Mouse (Mus musculus) hindbrain, embryonic 11.5 days (tissue): ENCODE results near the gene Klf13. TPM values are rescaled to one million over a fixed set of nuclear protein-coding genes. Genes with fewer than 3 reads are reported as not detected.

ENCODE experiments used
- ATAC-seq: fragments of 200-750 bp; cut with Nextera tagmentation; 2 replicates; pipeline ENCODE4 v1.8.0; 2017; ENCODE audit warnings: mild to moderate bottlenecking, moderate TSS enrichment, moderate library complexity; ENCODE audit not compliant: low FRiP score
- DNase-seq: peaks from one replicate; pipeline ENCODE4 v3.0.0-alpha.2; 2015; ENCODE audit warnings: low spot score
- H3K27ac ChIP-seq: fragments of 300-500 bp; sonication (generic); 2 replicates; pipeline ENCODE4 v1.5.1; 2014; ENCODE audit warnings: mild to moderate bottlenecking, low read depth, low read length
- H3K27me3 ChIP-seq: fragments of 300-500 bp; sonication (generic); 2 replicates; pipeline ENCODE4 v1.6.1; 2014; ENCODE audit warnings: mild to moderate bottlenecking, low read length, moderate library complexity, mixed read lengths; ENCODE audit not compliant: control insufficient read depth, insufficient read depth
- H3K36me3 ChIP-seq: fragments of 300-500 bp; sonication (generic); 2 replicates; pipeline ENCODE4 v1.6.1; 2014; ENCODE audit warnings: mild to moderate bottlenecking, low read length, moderate library complexity, mixed read lengths; ENCODE audit not compliant: control insufficient read depth, insufficient read depth
- H3K4me1 ChIP-seq: fragments of 300-500 bp; sonication (generic); replicated peaks from 2 replicates; pipeline ENCODE4 v1.6.1; 2014; ENCODE audit warnings: low read length, mixed read lengths; ENCODE audit not compliant: control insufficient read depth, insufficient read depth
- H3K4me2 ChIP-seq: fragments of 300-500 bp; sonication (generic); replicated peaks from 2 replicates; pipeline ENCODE4 v1.6.1; 2014; ENCODE audit warnings: mild to moderate bottlenecking, low read depth, low read length
- H3K4me3 ChIP-seq: fragments of 300-500 bp; sonication (generic); 2 replicates; pipeline ENCODE4 v1.5.1; 2014; ENCODE audit warnings: low read depth, low read length
- H3K9ac ChIP-seq: fragments of 300-500 bp; sonication (generic); 2 replicates; pipeline ENCODE4 v1.6.1; 2014; ENCODE audit warnings: low read depth, low read length
- H3K9me3 ChIP-seq: fragments of 300-500 bp; sonication (generic); 2 replicates; pipeline ENCODE4 v1.6.1; 2016; ENCODE audit warnings: low read length; ENCODE audit not compliant: control insufficient read depth
- WGBS: fragments of 180-500 bp; shearing (Covaris S2); extraction: QIAGEN DNeasy Blood & Tissue Kit; methylation state at CpG from one replicate; pipeline ENCODE4 v1.1.7; 2014; 5-methylcytosine and 5-hydroxymethylcytosine counted together
- polyA plus RNA-seq: library from polyadenylated mRNA; unstranded; fragments of >200 nt; fragmentation: Nextera tagmentation; extraction: Ambion mirVana; gene quantifications from 2 replicates; pipeline ENCODE4 v1.2.1, GENCODE M21; 2014

Gene Klf13
- 30.4 and 35.4 TPM in 2 replicates for polyA plus RNA-seq

DNA sequence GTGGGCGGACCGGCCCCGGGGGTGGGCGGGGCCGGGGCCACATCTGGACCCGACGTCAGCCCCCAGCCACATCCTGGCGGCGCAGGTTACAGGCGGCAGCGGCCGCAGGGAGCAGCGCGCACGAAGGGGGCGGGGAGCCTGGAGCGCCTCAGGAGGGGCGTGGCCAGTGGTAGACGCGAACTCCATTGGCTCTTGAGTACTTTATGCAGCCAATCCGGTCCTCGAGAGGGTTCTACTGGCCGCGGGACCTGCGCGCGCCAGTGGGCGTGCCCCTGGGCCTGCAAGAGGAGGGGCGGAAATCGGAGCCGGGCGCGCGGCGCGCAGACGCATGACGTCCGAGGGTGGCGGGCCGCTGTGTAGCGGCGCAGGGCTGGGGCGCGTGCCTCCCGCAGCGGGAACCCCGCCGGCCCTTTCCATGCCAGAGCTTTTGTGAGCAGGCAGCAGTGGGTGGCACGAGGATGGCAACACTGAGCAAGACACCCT is at the start of gene Klf13:
Gene Klf13, minus strand, starts transcription at position 2 of the 483 bp plus-strand sequence.
- Histone ChIP-seq H3K9ac (peak within 1 kb of the TSS; percentile 97), H3K4me2 (peak within 1 kb of the TSS; percentile 89), H3K27me3 (no peaks in the 10 kb centered on the region; the same call in 1 of the 2 replicates), H3K9me3 (no peaks in the 10 kb centered on the region), H3K4me3 (peak within 1 kb of the TSS; percentile 95), H3K36me3 (no peaks in the 10 kb centered on the region), H3K27ac (peak within 1 kb of the TSS; percentile 93), H3K4me1 (peaks cover 5% of the 10 kb centered on the region)
- DNase-seq (peak; percentile 98), ATAC-seq (peak; percentile 94)
- under 1% methylated on average over 46 of the region's 50 CpGs for WGBS

DNA sequence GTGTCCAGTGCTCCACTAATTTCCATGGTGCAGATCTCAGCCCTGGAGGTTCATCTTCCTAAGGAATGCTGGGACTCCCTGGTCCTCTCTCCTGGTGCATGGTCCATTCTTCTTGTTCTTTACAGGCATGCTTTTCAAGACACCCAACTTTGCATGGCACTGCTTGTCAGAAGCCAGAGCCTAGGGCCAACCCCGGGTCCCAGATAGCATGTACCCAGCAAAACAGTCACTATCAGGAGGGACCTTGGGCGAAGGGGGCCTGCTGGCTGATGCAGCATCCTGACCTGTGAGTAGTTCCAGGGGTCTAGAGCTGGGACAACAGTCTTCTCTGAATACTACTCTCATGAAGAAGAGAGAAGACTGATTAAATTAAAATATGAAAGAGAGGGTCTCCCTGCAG is 49.7 kb upstream of the Klf13 start:
- H3K4me1 ChIP-seq: peaks cover 8% of the 10 kb centered on the region; the same call in 1 of the 2 replicates
- H3K4me3 ChIP-seq: no peak overlapping the region
- no peaks in the 10 kb centered on the region for H3K36me3 ChIP-seq
- no peak overlapping the region for H3K4me2 ChIP-seq
- H3K27me3 ChIP-seq: no peaks in the 10 kb centered on the region
- H3K9me3 ChIP-seq: no peaks in the 10 kb centered on the region
- no peak overlapping the region for H3K9ac ChIP-seq
- no peak for DNase-seq
- no peak for ATAC-seq
- H3K27ac ChIP-seq: no peak overlapping the region
- WGBS: 87% methylated on average over 2 of the region's 2 CpGs

DNA sequence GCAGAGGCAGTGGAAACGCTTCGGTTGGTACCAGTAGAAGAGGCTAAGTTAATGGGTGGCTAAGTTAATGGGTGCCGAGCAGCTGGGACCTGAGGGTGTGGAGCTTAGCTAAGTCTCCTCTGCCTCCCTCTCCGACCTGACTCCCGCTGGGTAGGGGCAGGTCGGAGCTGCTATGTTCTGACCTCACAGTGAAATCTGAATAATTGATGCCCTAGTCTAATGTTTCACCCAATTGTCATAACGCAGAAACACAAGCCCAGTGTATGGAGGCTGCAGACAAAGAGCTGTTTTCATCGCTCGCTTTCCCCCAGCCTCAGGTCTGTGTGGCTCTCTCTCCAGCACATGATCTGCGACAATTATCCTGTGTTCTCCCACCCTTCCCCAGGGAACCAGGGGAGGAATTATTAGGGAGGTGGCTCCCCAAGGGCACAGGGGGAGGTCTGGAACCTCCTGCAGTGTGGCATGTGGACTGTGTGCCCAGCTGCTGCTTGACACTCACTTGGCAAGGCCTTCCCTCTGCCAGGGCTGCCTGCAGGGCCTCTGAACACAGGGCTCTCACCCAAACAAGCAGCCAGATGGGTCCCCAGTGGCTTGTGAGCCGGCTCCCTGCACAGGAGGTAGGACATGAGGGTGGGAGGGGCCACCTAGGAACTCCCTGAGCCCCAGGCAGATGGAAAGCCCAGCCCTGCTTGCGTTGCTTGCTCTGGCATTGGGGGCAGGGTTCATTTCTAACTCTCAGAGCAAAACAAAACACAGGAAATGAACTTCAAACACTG is 47.9 kb upstream of the Klf13 start:
- Histone ChIP-seq H3K9ac (peak overlapping the region; percentile 42; the same call in 1 of the 2 replicates), H3K27me3 (no peaks in the 10 kb centered on the region), H3K27ac (peak overlapping the region; percentile 58), H3K36me3 (no peaks in the 10 kb centered on the region), H3K4me1 (peaks cover 8% of the 10 kb centered on the region; the same call in 1 of the 2 replicates), H3K4me2 (no peak overlapping the region), H3K4me3 (no peak overlapping the region), H3K9me3 (no peaks in the 10 kb centered on the region)
- DNase-seq (peak; percentile 44), ATAC-seq (peak; percentile 81)
- WGBS: 24% methylated on average over 12 of the region's 12 CpGs

DNA sequence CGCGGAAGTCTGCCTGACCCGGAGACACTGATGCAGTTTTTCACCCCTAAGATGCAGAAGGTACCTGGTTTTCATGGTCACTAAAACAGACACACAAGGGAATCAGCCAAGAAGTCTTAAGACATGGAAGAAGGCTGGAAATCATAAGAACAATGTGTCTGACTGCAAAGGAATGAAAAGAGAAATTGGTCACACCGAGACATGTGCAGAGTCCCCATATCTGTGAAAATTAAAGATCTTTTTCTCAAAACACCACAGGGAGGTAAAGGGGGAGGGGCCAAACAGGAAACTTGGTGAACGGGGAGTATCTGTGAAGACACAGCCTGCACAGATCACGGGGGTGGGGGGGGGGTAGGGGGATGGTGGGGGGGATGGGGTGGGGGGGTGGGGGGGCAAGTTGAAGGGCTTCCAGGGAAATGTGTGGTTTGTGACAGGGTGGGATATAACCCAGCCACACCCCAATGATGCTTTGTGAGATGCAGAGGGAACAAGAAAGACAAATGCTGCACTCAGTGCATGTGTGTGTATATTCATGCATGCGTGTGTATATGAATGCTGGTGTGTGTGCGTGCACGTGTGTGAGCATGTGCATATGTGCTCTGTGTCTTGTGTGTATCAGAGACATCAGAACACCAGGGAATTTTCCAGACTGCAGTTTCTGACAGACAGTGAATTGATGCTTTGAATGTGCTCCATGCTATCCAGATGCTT is 47.1 kb upstream of the Klf13 start:
- peak; percentile 36 for ATAC-seq
- Histone ChIP-seq H3K9me3 (no peaks in the 10 kb centered on the region), H3K4me1 (peaks cover 8% of the 10 kb centered on the region; the same call in 1 of the 2 replicates), H3K9ac (no peak overlapping the region), H3K27ac (peak overlapping the region; percentile 58), H3K4me2 (no peak overlapping the region), H3K27me3 (no peaks in the 10 kb centered on the region), H3K36me3 (no peaks in the 10 kb centered on the region), H3K4me3 (no peak overlapping the region)
- DNase-seq: no peak
- WGBS: 82% methylated on average over 8 of the region's 9 CpGs

DNA sequence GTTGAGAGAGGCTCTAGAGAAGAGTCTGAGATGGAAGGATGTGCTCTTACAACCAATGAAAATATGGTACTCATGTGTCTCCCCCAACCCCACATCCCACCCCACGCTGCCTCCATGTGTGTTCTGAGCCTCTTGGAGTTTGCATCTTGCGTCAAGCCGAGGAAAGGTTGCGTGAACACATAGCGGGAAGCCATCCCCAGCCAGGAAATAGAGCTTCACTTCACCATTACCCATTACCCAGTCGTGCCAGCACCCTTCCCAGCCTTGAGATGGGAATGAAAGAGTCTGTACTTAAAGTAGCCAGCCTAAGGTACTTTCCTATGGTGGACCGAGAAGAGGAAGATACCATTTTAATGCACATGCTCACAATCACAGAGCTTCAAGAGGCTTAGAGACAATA is 46.6 kb upstream of the Klf13 start:
- peaks cover 8% of the 10 kb centered on the region; the same call in 1 of the 2 replicates for H3K4me1 ChIP-seq
- H3K4me3 ChIP-seq: no peak overlapping the region
- no peak overlapping the region for H3K27ac ChIP-seq
- DNase-seq: no peak
- H3K36me3 ChIP-seq: no peaks in the 10 kb centered on the region
- no peak overlapping the region for H3K4me2 ChIP-seq
- no peak overlapping the region for H3K9ac ChIP-seq
- no peaks in the 10 kb centered on the region for H3K9me3 ChIP-seq
- no peaks in the 10 kb centered on the region for H3K27me3 ChIP-seq
- ATAC-seq: no peak
- WGBS: 90% methylated on average over 7 of the region's 7 CpGs

DNA sequence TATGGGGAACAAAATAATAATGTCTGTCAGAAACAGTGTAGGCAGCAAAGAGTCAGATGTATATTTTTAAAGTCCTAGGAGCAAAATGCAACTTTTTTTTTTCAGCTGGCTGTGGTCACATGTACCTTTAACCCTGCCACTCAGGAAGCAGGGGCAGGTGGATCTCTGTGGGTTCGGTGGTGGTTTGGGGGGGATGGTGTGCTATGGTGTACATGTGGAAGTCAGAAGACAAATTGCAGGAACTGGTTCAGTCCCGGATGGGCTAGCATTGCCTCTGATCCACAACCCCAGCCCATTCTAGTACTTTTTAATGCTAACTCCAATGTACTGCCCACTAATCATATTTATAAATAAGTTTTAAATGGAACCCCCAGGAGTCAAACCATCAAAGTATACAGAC is 45.6 kb upstream of the Klf13 start:
- H3K27ac ChIP-seq: no peak overlapping the region
- no peak overlapping the region for H3K9ac ChIP-seq
- H3K27me3 ChIP-seq: no peaks in the 10 kb centered on the region
- H3K4me2 ChIP-seq: no peak overlapping the region
- no peaks in the 10 kb centered on the region for H3K36me3 ChIP-seq
- no peak for DNase-seq
- no peak for ATAC-seq
- no peaks in the 10 kb centered on the region for H3K9me3 ChIP-seq
- WGBS: 87% methylated on average over 2 of the region's 2 CpGs
- no peak overlapping the region for H3K4me3 ChIP-seq
- H3K4me1 ChIP-seq: peaks cover 8% of the 10 kb centered on the region; the same call in 1 of the 2 replicates

DNA sequence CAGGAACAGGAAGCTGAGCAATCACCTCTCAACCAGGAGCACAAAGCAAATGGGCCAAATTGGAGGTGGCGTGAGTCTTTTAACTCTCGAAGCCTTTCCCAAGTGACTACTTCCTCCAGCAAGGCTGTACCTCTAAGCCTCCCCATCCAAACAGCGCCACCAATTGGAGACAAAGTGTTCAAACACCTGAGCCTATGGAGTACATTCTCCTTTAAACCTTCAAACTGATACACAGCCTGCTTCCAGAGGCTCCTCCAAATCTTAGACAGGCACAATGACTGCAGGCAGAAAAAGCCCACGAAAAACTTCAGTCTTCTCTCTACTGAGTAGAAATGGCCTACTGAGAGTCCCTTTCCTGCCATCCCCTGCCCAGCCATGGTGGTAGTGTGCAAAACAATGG is 38.9 kb upstream of the Klf13 start:
- Histone ChIP-seq H3K9me3 (no peaks in the 10 kb centered on the region), H3K4me1 (no peaks in the 10 kb centered on the region), H3K4me3 (no peak overlapping the region), H3K36me3 (no peaks in the 10 kb centered on the region), H3K9ac (no peak overlapping the region), H3K27ac (no peak overlapping the region), H3K27me3 (no peaks in the 10 kb centered on the region), H3K4me2 (no peak overlapping the region)
- DNase-seq (no peak), ATAC-seq (no peak)
- 89% methylated on average over 4 of the region's 4 CpGs for WGBS

DNA sequence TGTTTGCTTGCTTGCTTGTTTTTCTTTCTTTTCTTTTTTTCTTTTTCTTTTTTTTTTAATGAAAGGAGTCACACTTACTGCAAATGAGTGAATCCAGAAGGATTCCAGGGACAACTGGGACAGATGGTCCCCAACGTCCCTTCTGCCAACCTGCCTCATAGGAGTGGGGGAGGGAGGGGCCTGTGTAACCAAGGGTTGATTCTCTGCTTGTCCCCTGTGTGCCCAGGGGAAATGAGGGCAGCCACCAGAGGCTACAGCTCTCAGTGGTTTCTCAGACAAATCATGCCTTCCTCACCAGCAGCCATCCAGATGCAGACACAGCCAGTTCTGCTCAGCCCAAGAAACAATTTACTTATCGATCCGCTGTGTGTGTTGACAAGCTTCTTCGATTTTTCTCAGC is 32.3 kb upstream of the Klf13 start:
- Histone ChIP-seq H3K27me3 (no peaks in the 10 kb centered on the region), H3K4me3 (no peak overlapping the region), H3K27ac (0 out of 2 replicates have a peak overlapping the region, but pooled peaks have one; percentile 24), H3K9me3 (no peaks in the 10 kb centered on the region), H3K9ac (no peak overlapping the region), H3K36me3 (no peaks in the 10 kb centered on the region), H3K4me1 (no peaks in the 10 kb centered on the region), H3K4me2 (no peak overlapping the region)
- ATAC-seq (peak; percentile 75), DNase-seq (peak; percentile 40)
- 57% methylated on average over 4 of the region's 4 CpGs for WGBS
